In genomic region chr19:4058581-4058980, GRCm38 (mm10) we compare ENCODE assay signal across 21 mouse cellular contexts. TPM values are rescaled to one million over a fixed set of nuclear protein-coding genes. Genes with fewer than 3 reads are reported as not detected.
A peak's percentile ranks its signal among the peaks of the same experiment; 100 is the strongest.
DNase-seq lines count a peak whose midpoint lies in the region; ATAC-seq and TF ChIP-seq lines count a peak whose summit lies in the region.
"Had no signal": no experiment of that assay in that cellular context is flagged by ENCODE, and none has a peak within 500 bp of the region (broad histone marks: within the 10 kb centered on the region; RNA-seq: fewer than 3 reads in every experiment).

No protein-coding gene starts in this region.

- peaks cover 30% of the 10 kb centered on the region for H3K4me1 ChIP-seq in heart, embryonic 10.5 days
- peaks cover 16 to 36% of the 10 kb centered on the region in 2 experiments; a peak in 3 of 4 replicates for H3K4me1 ChIP-seq in ES-E14 (ENCODE audit: control insufficient read depth in 2 of 2, insufficient read depth in 2 of 2, low read length in 2 of 2, poor library complexity in 1 of 2)
- H3K4me1 ChIP-seq in liver, embryonic 14.5 days (replicated peaks; ENCODE audit: control insufficient read depth in 2 of 2, insufficient read depth in 2 of 2, low read length in 1 of 2) = peaks cover 24 to 34% of the 10 kb centered on the region in 2 experiments
- H3K4me1 ChIP-seq in heart, embryonic 12.5 days (replicated peaks) = peaks cover 15% of the 10 kb centered on the region
- H3K4me1 ChIP-seq: neural tube, embryonic 12.5 days had no signal

- H3K27ac ChIP-seq in heart, embryonic 10.5 days = peak overlapping the region; percentile 16; the same call in 1 of the 2 replicates
- H3K27ac ChIP-seq in ES-E14 (ENCODE audit: insufficient read depth, low read depth, low read length, poor library complexity, severe bottlenecking) = peak overlapping the region; percentile 9; the same call in 1 of the 2 replicates
- peak overlapping the region; percentile 86 for H3K27ac ChIP-seq in liver, embryonic 14.5 days
- no peak overlapping the region for H3K27ac ChIP-seq in heart, embryonic 12.5 days (ENCODE audit: poor library complexity, severe bottlenecking)
- H3K27ac ChIP-seq: neural tube, embryonic 12.5 days had no signal

- no peaks in the 10 kb centered on the region for H3K9me3 ChIP-seq in heart, embryonic 10.5 days
- H3K9me3 ChIP-seq in ES-E14 (ENCODE audit: control insufficient read depth, insufficient read depth, low read depth, low read length) = no peaks in the 10 kb centered on the region
- no peaks in the 10 kb centered on the region for H3K9me3 ChIP-seq in liver, embryonic 14.5 days (ENCODE audit: control insufficient read depth, low read length)
- no peaks in the 10 kb centered on the region for H3K9me3 ChIP-seq in heart, embryonic 12.5 days (replicated peaks)
- H3K9me3 ChIP-seq: neural tube, embryonic 12.5 days had no signal

- DNase-seq in heart, embryonic 10.5 days (ENCODE audit: low spot score) = peak; percentile 66
- DNase-seq in heart, postnatal 4 days = no peak
- no peak for DNase-seq in ES-E14 (ENCODE audit: low read depth, low spot score)
- DNase-seq in liver, embryonic 14.5 days (ENCODE audit: low read depth in 3 of 3, low spot score in 3 of 3) = no peak
- no peak for DNase-seq in layer of hippocampus, postnatal 14 days (ENCODE audit: low spot score in 2 of 2)
- no peak for DNase-seq in right cerebral cortex, postnatal 10 days (ENCODE audit: low spot score in 2 of 2)
- DNase-seq: cerebellum, adult 9-11 months; gastrocnemius, postnatal 10 days; kidney, adult 8-10 months; kidney, postnatal 36 days; lung, adult 18-20 months had no signal

- peak overlapping the region; percentile 80 for H3K4me2 ChIP-seq in liver, embryonic 14.5 days (ENCODE audit: low read depth)
- no peak overlapping the region for H3K4me2 ChIP-seq in heart, embryonic 12.5 days
- H3K4me2 ChIP-seq: neural tube, embryonic 12.5 days had no signal

- WGBS in heart, embryonic 10.5 days = 85% methylated on average over 5 of the region's 5 CpGs
- WGBS in liver, embryonic 14.5 days (ENCODE audit: insufficient replicate concordance) = 87% methylated on average over 5 of the region's 5 CpGs
- WGBS in heart, embryonic 12.5 days = 87% methylated on average over 5 of the region's 5 CpGs

- no peak overlapping the region for H3K4me3 ChIP-seq in heart, embryonic 10.5 days
- peak overlapping the region in 1 of 2 experiments; percentile 61; a peak in 1 of 4 replicates for H3K4me3 ChIP-seq in ES-E14 (ENCODE audit: insufficient read depth in 1 of 2, low read depth in 1 of 2, low read length in 2 of 2, poor library complexity in 1 of 2, severe bottlenecking in 1 of 2)
- peak overlapping the region; percentile 48 to 52; a peak in 3 of 4 replicates for H3K4me3 ChIP-seq in liver, embryonic 14.5 days (ENCODE audit: insufficient read depth in 1 of 2, low read depth in 2 of 2, low read length in 2 of 2)
- no peak overlapping the region for H3K4me3 ChIP-seq in heart, embryonic 12.5 days
- H3K4me3 ChIP-seq: neural tube, embryonic 12.5 days had no signal

- H3K36me3 ChIP-seq in heart, embryonic 10.5 days = no peaks in the 10 kb centered on the region
- H3K36me3 ChIP-seq in ES-E14 (ENCODE audit: control insufficient read depth, insufficient read depth, low read length, poor library complexity, severe bottlenecking) = no peaks in the 10 kb centered on the region
- H3K36me3 ChIP-seq in liver, embryonic 14.5 days (replicated peaks; ENCODE audit: control insufficient read depth, insufficient read depth, low read depth) = no peaks in the 10 kb centered on the region
- no peaks in the 10 kb centered on the region for H3K36me3 ChIP-seq in heart, embryonic 12.5 days
- H3K36me3 ChIP-seq: neural tube, embryonic 12.5 days had no signal

- 0 out of 2 replicates have a peak, but pooled peaks cover 5% of the 10 kb centered on the region for H3K27me3 ChIP-seq in heart, embryonic 10.5 days (ENCODE audit: insufficient read depth, poor library complexity, severe bottlenecking)
- H3K27me3 ChIP-seq in liver, embryonic 14.5 days (ENCODE audit: control insufficient read depth, insufficient read depth, low read length) = no peaks in the 10 kb centered on the region
- H3K27me3 ChIP-seq in heart, embryonic 12.5 days (replicated peaks) = no peaks in the 10 kb centered on the region
- H3K27me3 ChIP-seq: neural tube, embryonic 12.5 days had no signal

- TF ChIP-seq EP300 in liver, embryonic 14.5 days (IDR thresholded peaks at IDR 0.05; ENCODE audit: low read depth) = no peak

- ATAC-seq in erythroblast, adult 5-6 weeks (replicated peaks; ENCODE audit: low FRiP score, poor library complexity, severe bottlenecking) = peak; percentile 1; the same call in 1 of the 2 replicates
- no peak for ATAC-seq in liver, embryonic 14.5 days (ENCODE audit: insufficient read depth)
- no peak for ATAC-seq in heart, embryonic 12.5 days (ENCODE audit: insufficient number of reproducible peaks, low FRiP score)
- ATAC-seq: hindbrain, embryonic 16.5 days; midbrain, embryonic 16.5 days had no signal

- no peak overlapping the region for H3K9ac ChIP-seq in ES-E14 (ENCODE audit: insufficient read depth, low read depth, low read length, poor library complexity, severe bottlenecking)
- H3K9ac ChIP-seq in liver, embryonic 14.5 days (replicated peaks) = peak overlapping the region; percentile 68
- H3K9ac ChIP-seq in heart, embryonic 12.5 days = no peak overlapping the region
- H3K9ac ChIP-seq: neural tube, embryonic 12.5 days had no signal

- TF ChIP-seq CTCF in liver, embryonic 14.5 days (IDR thresholded peaks at IDR 0.05; ENCODE audit: low read depth) = no peak

- in situ Hi-C loops in ES-E14 (cut with MboI; ENCODE audit: low sequenced_read_pairs in 2 of 2, unreplicated experiment in 2 of 2) = no loop called here

TF ChIP-seq in ES-E14, 5 proteins besides CTCF, POLR2A, EP300 and RAD21:
- TF ChIP-seq ZNF384 (IDR thresholded peaks at IDR 0.05; ENCODE audit: low read depth, low read length) = no peak
- no peak for TF ChIP-seq ZC3H11A (IDR thresholded peaks at IDR 0.05; ENCODE audit: borderline replicate concordance, low read depth, low read length)

RNA-seq across cellular contexts. Expression of gene Gstp3, which starts 0.8 kb away (rescaled TPM):
- polyA plus RNA-seq in heart, embryonic 10.5 days (2016; fragmentation: Nextera tagmentation; extraction: Ambion mirVana) = 0.37 TPM in 1 of 2 replicates, not detected in the other
- not detected for total RNA-seq in heart, postnatal 4 days (2021)
- total RNA-seq in ES-E14 (2012; rRNA removed) = 3.4 and 3.9 TPM in 2 replicates
- 4.2 and 30.2 TPM in 2 replicates for total RNA-seq in erythroblast, adult 5-6 weeks (2015; ENCODE audit: low replicate concordance)
- total RNA-seq in erythroblast, adult 5-6 weeks (2017; ENCODE audit: low replicate concordance) = 8.4 and 11.1 TPM in 2 replicates
- polyA plus RNA-seq in liver, embryonic 14.5 days (2012; rRNA removed) = 78.5 and 87.0 TPM in 2 replicates
- 65.7 and 69.6 TPM in 2 replicates for polyA plus RNA-seq in liver, embryonic 14.5 days (2014; fragmentation: Nextera tagmentation; extraction: Ambion mirVana)
- total RNA-seq in layer of hippocampus, postnatal 14 days (2021) = not detected
- 0.69 TPM in 1 of 2 replicates, not detected in the other for polyA plus RNA-seq in heart, embryonic 12.5 days (2016; fragmentation: Nextera tagmentation; extraction: Ambion mirVana)
- total RNA-seq: heart, adult 8-10 months; heart, postnatal 25 days; layer of hippocampus, postnatal 25 days; left cerebral cortex, postnatal 25 days had no signal
- polyA plus RNA-seq: hindbrain, embryonic 16.5 days; midbrain, embryonic 16.5 days; neural tube, embryonic 12.5 days had no signal

RNA-seq across cellular contexts. Expression of gene Gstp2, which starts 12.8 kb away (rescaled TPM):
- polyA plus RNA-seq in heart, embryonic 10.5 days (2016; fragmentation: Nextera tagmentation; extraction: Ambion mirVana) = 2.9 TPM in 2 replicates
- total RNA-seq in heart, postnatal 4 days (2021) = 10 to 100 TPM; 69.7 to 73.5 TPM
- total RNA-seq in ES-E14 (2012; rRNA removed) = 67.4 and 138 TPM in 2 replicates
- total RNA-seq in erythroblast, adult 5-6 weeks (2015; ENCODE audit: low replicate concordance) = not detected in 2 replicates
- 1.4 and 2.1 TPM in 2 replicates for total RNA-seq in erythroblast, adult 5-6 weeks (2017; ENCODE audit: low replicate concordance)
- polyA plus RNA-seq in liver, embryonic 14.5 days (2012; rRNA removed) = 6.6 and 7.9 TPM in 2 replicates
- polyA plus RNA-seq in liver, embryonic 14.5 days (2014; fragmentation: Nextera tagmentation; extraction: Ambion mirVana) = 6.9 and 7.3 TPM in 2 replicates
- total RNA-seq in layer of hippocampus, postnatal 14 days (2021) = 10 to 100 TPM; 25.9 to 48.3 TPM
- polyA plus RNA-seq in heart, embryonic 12.5 days (2016; fragmentation: Nextera tagmentation; extraction: Ambion mirVana) = 3.6 and 7.1 TPM in 2 replicates

RNA-seq across cellular contexts. Expression of gene Gstp1, which starts 20.8 kb away (rescaled TPM):
- polyA plus RNA-seq in heart, embryonic 10.5 days (2016; fragmentation: Nextera tagmentation; extraction: Ambion mirVana) = 402 and 470 TPM in 2 replicates
- total RNA-seq in heart, postnatal 4 days (2021) = 100 to 1,000 TPM; 219 to 261 TPM
- total RNA-seq in ES-E14 (2012; rRNA removed) = 121 and 146 TPM in 2 replicates
- total RNA-seq in erythroblast, adult 5-6 weeks (2015; ENCODE audit: low replicate concordance) = 79.2 and 134 TPM in 2 replicates
- total RNA-seq in erythroblast, adult 5-6 weeks (2017; ENCODE audit: low replicate concordance) = 15.5 and 40.6 TPM in 2 replicates
- polyA plus RNA-seq in liver, embryonic 14.5 days (2012; rRNA removed) = 230 and 274 TPM in 2 replicates
- 511 and 557 TPM in 2 replicates for polyA plus RNA-seq in liver, embryonic 14.5 days (2014; fragmentation: Nextera tagmentation; extraction: Ambion mirVana)
- total RNA-seq in layer of hippocampus, postnatal 14 days (2021) = 100 to 1,000 TPM; 264 to 267 TPM
- polyA plus RNA-seq in heart, embryonic 12.5 days (2016; fragmentation: Nextera tagmentation; extraction: Ambion mirVana) = 346 and 369 TPM in 2 replicates

RNA-seq across cellular contexts. Expression of gene Cabp2, which starts 22.8 kb away (rescaled TPM):
- polyA plus RNA-seq in heart, embryonic 10.5 days (2016; fragmentation: Nextera tagmentation; extraction: Ambion mirVana) = not detected in 2 replicates
- not detected for total RNA-seq in heart, postnatal 4 days (2021)
- total RNA-seq in ES-E14 (2012; rRNA removed) = not detected in 2 replicates
- not detected in 2 replicates for total RNA-seq in erythroblast, adult 5-6 weeks (2015; ENCODE audit: low replicate concordance)
- total RNA-seq in erythroblast, adult 5-6 weeks (2017; ENCODE audit: low replicate concordance) = not detected in 2 replicates
- polyA plus RNA-seq in liver, embryonic 14.5 days (2012; rRNA removed) = 0.16 and 0.17 TPM in 2 replicates
- polyA plus RNA-seq in liver, embryonic 14.5 days (2014; fragmentation: Nextera tagmentation; extraction: Ambion mirVana) = 0.20 and 0.44 TPM in 2 replicates
- not detected for total RNA-seq in layer of hippocampus, postnatal 14 days (2021)
- polyA plus RNA-seq in heart, embryonic 12.5 days (2016; fragmentation: Nextera tagmentation; extraction: Ambion mirVana) = not detected in 2 replicates
- total RNA-seq: gastrocnemius, postnatal 10 days; heart, adult 8-10 months; heart, postnatal 25 days; layer of hippocampus, postnatal 25 days; left cerebral cortex, postnatal 25 days had no signal
- polyA plus RNA-seq: C2C12; hindbrain, embryonic 16.5 days; midbrain, embryonic 16.5 days; neural tube, embryonic 12.5 days had no signal

RNA-seq across cellular contexts. Expression of gene Cdk2ap2, which starts 38.4 kb away (rescaled TPM):
- polyA plus RNA-seq in heart, embryonic 10.5 days (2016; fragmentation: Nextera tagmentation; extraction: Ambion mirVana) = 67.9 and 86.0 TPM in 2 replicates
- 10 to 100 TPM; 22.4 to 23.6 TPM for total RNA-seq in heart, postnatal 4 days (2021)
- 39.6 and 42.7 TPM in 2 replicates for total RNA-seq in ES-E14 (2012; rRNA removed)
- total RNA-seq in erythroblast, adult 5-6 weeks (2015; ENCODE audit: low replicate concordance) = 51.9 and 92.4 TPM in 2 replicates
- total RNA-seq in erythroblast, adult 5-6 weeks (2017; ENCODE audit: low replicate concordance) = 11.8 and 18.7 TPM in 2 replicates
- 52.5 and 64.8 TPM in 2 replicates for polyA plus RNA-seq in liver, embryonic 14.5 days (2012; rRNA removed)
- polyA plus RNA-seq in liver, embryonic 14.5 days (2014; fragmentation: Nextera tagmentation; extraction: Ambion mirVana) = 99.9 and 101 TPM in 2 replicates
- total RNA-seq in layer of hippocampus, postnatal 14 days (2021) = 10 to 100 TPM; 25.0 to 34.1 TPM
- 54.4 and 57.6 TPM in 2 replicates for polyA plus RNA-seq in heart, embryonic 12.5 days (2016; fragmentation: Nextera tagmentation; extraction: Ambion mirVana)

Comparison
In these comparisons a context has a peak if more than half of its experiments do, and no peak if none do; other contexts are left out.
1. H3K4me3 ChIP-seq: peak in liver, embryonic 14.5 days (2 of 2); none in heart, embryonic 10.5 days (single experiment) and heart, embryonic 12.5 days (single experiment).
2. RNA of gene Gstp2, which starts 12.8 kb away (total RNA-seq): 69.7 to 73.5 TPM in heart, postnatal 4 days, 67.4 to 138 TPM in ES-E14 and 25.9 to 48.3 TPM in layer of hippocampus, postnatal 14 days; 1.4 to 2.1 TPM in erythroblast, adult 5-6 weeks; every median in the first group is over 4 times any median in the second.